Mouse (Mus musculus): ENCODE measurements around the gene Mertk. TPM values are rescaled to one million over a fixed set of nuclear protein-coding genes. Genes with fewer than 3 reads are reported as not detected.

Gene Mertk
- polyA plus RNA-seq, 1 experiment from 2014 or later: 6.1 TPM

- DNase-seq (no peak), ATAC-seq (peak; percentile 63)
- H3K4me3 ChIP-seq (ENCODE audit: low read depth, low read length): no peak overlapping the region
- no peak overlapping the region for H3K4me2 ChIP-seq (ENCODE audit: low read depth, low read length)
- no peaks in the 10 kb centered on the region for H3K4me1 ChIP-seq (ENCODE audit: insufficient read depth)
- H3K9me3 ChIP-seq (ENCODE audit: low read length): no peaks in the 10 kb centered on the region
- 37% methylated on average over 2 of the region's 2 CpGs for WGBS (ENCODE audit: insufficient replicate concordance)
- H3K27ac ChIP-seq (ENCODE audit: low read depth): 0 out of 2 replicates have a peak overlapping the region, but pooled peaks have one; percentile 29
- no peak overlapping the region for H3K9ac ChIP-seq (replicated peaks)
- H3K36me3 ChIP-seq (replicated peaks; ENCODE audit: insufficient read depth, low read length): no peaks in the 10 kb centered on the region
- TF ChIP-seq CTCF (IDR thresholded peaks at IDR 0.05; ENCODE audit: low read depth) (no peak), EP300 (IDR thresholded peaks at IDR 0.05; ENCODE audit: low read depth) (0 out of 2 replicates have a peak, but pooled peaks have one; percentile 22)
- no peaks in the 10 kb centered on the region for H3K27me3 ChIP-seq (ENCODE audit: insufficient read depth, low read length)
These were observed 114.0 kb downstream of the Mertk start for GRCm38 (mm10) chr2:128812761-128813160.

- TF ChIP-seq CTCF (IDR thresholded peaks at IDR 0.05; ENCODE audit: low read depth) (no peak), EP300 (IDR thresholded peaks at IDR 0.05; ENCODE audit: low read depth) (no peak)
- DNase-seq (no peak), ATAC-seq (no peak)
- peaks cover 13% of the 10 kb centered on the region; the same call in 1 of the 2 replicates for H3K4me1 ChIP-seq (ENCODE audit: insufficient read depth)
- no peak overlapping the region for H3K4me2 ChIP-seq (ENCODE audit: low read depth, low read length)
- H3K9ac ChIP-seq (replicated peaks): no peak overlapping the region
- H3K36me3 ChIP-seq (replicated peaks; ENCODE audit: insufficient read depth, low read length): no peaks in the 10 kb centered on the region
- no peaks in the 10 kb centered on the region for H3K27me3 ChIP-seq (ENCODE audit: insufficient read depth, low read length)
- H3K9me3 ChIP-seq (ENCODE audit: low read length): no peaks in the 10 kb centered on the region
- WGBS (ENCODE audit: insufficient replicate concordance): 75% methylated on average over 1 of the region's 1 CpGs
- no peak overlapping the region for H3K4me3 ChIP-seq (ENCODE audit: low read depth, low read length)
- H3K27ac ChIP-seq (ENCODE audit: low read depth): no peak overlapping the region
These were observed 117.6 kb downstream of the Mertk start for GRCm38 (mm10) chr2:128816311-128816710.

DNA sequence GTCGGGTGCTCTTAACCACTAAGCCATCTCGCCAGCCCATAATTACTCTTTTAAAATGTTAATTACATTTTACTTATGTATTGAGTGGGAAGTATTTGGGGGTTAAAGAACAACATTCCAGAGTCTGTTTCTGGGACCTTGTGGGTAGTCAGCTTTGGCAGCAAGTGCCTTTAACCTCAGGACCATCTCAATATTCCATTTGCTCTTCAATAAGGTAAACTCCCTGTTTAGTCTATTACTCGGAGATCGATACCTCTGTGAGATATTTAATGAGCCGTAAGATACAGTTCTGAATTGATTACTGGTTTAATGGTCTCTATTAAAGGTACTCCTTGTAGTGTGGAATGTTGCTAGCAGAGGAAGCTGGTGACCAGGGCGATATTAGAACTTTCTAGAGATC is 118.2 kb downstream of the Mertk start:
- peak overlapping the region; percentile 83 for H3K4me2 ChIP-seq (ENCODE audit: low read depth, low read length)
- 43% methylated on average over 6 of the region's 6 CpGs for WGBS (ENCODE audit: insufficient replicate concordance)
- no peaks in the 10 kb centered on the region for H3K36me3 ChIP-seq (replicated peaks; ENCODE audit: insufficient read depth, low read length)
- TF ChIP-seq CTCF (IDR thresholded peaks at IDR 0.05; ENCODE audit: low read depth) (no peak), EP300 (IDR thresholded peaks at IDR 0.05; ENCODE audit: low read depth) (no peak)
- no peaks in the 10 kb centered on the region for H3K9me3 ChIP-seq (ENCODE audit: low read length)
- DNase-seq (no peak), ATAC-seq (no peak)
- peak overlapping the region; percentile 64; the same call in 1 of the 2 replicates for H3K9ac ChIP-seq (replicated peaks)
- peaks cover 13% of the 10 kb centered on the region; the same call in 1 of the 2 replicates for H3K4me1 ChIP-seq (ENCODE audit: insufficient read depth)
- H3K4me3 ChIP-seq (ENCODE audit: low read depth, low read length): peak overlapping the region; percentile 61
- peak overlapping the region; percentile 84 for H3K27ac ChIP-seq (ENCODE audit: low read depth)
- no peaks in the 10 kb centered on the region for H3K27me3 ChIP-seq (ENCODE audit: insufficient read depth, low read length)

DNA sequence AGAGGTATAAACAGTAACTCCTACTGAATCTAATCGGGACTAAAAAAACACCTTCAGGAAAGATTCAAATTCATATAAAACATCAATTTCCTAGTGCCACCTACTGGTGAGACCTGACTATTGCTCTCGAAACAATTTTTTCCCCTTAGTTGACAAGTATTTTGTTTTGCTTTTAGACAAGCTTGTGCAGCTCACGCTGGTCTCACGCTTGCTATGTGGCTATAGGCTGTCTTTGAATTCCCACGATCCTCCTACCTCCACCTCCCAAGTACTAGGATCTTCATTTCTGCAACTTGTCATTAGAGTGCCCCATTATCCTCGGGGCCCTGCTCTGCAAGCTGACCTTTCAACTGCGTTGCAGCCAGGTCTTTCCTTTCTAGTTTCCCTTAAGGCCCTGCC is 118.6 kb downstream of the Mertk start:
- H3K9ac ChIP-seq (replicated peaks): peak overlapping the region; percentile 64
- TF ChIP-seq EP300 (IDR thresholded peaks at IDR 0.05; ENCODE audit: low read depth): peak; percentile 48
- peak; percentile 80 for TF ChIP-seq CTCF (IDR thresholded peaks at IDR 0.05; ENCODE audit: low read depth)

GRCm38 (mm10) chr2:128817786-128818681 is 119.3 kb downstream of the Mertk start, which contains the start of gene Tmem87b:
TSS of gene Tmem87b (plus strand) at chr2:128818118.
- no peaks in the 10 kb centered on the region for H3K9me3 ChIP-seq (ENCODE audit: low read length)
- H3K36me3 ChIP-seq (replicated peaks; ENCODE audit: insufficient read depth, low read length): no peaks in the 10 kb centered on the region
- ATAC-seq (peak; percentile 90), DNase-seq (peak; percentile 97)
- H3K27me3 ChIP-seq (ENCODE audit: insufficient read depth, low read length): no peaks in the 10 kb centered on the region
- peaks cover 13% of the 10 kb centered on the region; the same call in 1 of the 2 replicates for H3K4me1 ChIP-seq (ENCODE audit: insufficient read depth)
- H3K4me2 ChIP-seq (ENCODE audit: low read depth, low read length): peak within 1 kb of the TSS; percentile 85
- peak within 1 kb of the TSS; percentile 82 for H3K9ac ChIP-seq (replicated peaks)
- peak within 1 kb of the TSS; percentile 84 for H3K27ac ChIP-seq (ENCODE audit: low read depth)
- TF ChIP-seq CTCF (IDR thresholded peaks at IDR 0.05; ENCODE audit: low read depth) (peak; percentile 18; the same call in 1 of the 2 replicates), EP300 (IDR thresholded peaks at IDR 0.05; ENCODE audit: low read depth) (peak; percentile 20)
- under 1% methylated on average over 58 of the region's 59 CpGs for whole genome bisulfite sequencing (ENCODE audit: insufficient replicate concordance)
- peak within 1 kb of the TSS; percentile 61 for H3K4me3 ChIP-seq (ENCODE audit: low read depth, low read length)

More for the DNA sequence above, 118.6 kb downstream of the Mertk start:
- peak overlapping the region; percentile 83 for H3K4me2 ChIP-seq (ENCODE audit: low read depth, low read length)
- H3K4me1 ChIP-seq (ENCODE audit: insufficient read depth): peaks cover 13% of the 10 kb centered on the region; the same call in 1 of the 2 replicates
- ATAC-seq (peak; percentile 24), DNase-seq (no peak)
- H3K27ac ChIP-seq (ENCODE audit: low read depth): peak overlapping the region; percentile 84
- H3K4me3 ChIP-seq (ENCODE audit: low read depth, low read length): peak overlapping the region; percentile 61
- H3K27me3 ChIP-seq (ENCODE audit: insufficient read depth, low read length): no peaks in the 10 kb centered on the region
- 0% methylated on average over 7 of the region's 7 CpGs for WGBS (ENCODE audit: insufficient replicate concordance)
- no peaks in the 10 kb centered on the region for H3K9me3 ChIP-seq (ENCODE audit: low read length)
- H3K36me3 ChIP-seq (replicated peaks; ENCODE audit: insufficient read depth, low read length): no peaks in the 10 kb centered on the region

DNA sequence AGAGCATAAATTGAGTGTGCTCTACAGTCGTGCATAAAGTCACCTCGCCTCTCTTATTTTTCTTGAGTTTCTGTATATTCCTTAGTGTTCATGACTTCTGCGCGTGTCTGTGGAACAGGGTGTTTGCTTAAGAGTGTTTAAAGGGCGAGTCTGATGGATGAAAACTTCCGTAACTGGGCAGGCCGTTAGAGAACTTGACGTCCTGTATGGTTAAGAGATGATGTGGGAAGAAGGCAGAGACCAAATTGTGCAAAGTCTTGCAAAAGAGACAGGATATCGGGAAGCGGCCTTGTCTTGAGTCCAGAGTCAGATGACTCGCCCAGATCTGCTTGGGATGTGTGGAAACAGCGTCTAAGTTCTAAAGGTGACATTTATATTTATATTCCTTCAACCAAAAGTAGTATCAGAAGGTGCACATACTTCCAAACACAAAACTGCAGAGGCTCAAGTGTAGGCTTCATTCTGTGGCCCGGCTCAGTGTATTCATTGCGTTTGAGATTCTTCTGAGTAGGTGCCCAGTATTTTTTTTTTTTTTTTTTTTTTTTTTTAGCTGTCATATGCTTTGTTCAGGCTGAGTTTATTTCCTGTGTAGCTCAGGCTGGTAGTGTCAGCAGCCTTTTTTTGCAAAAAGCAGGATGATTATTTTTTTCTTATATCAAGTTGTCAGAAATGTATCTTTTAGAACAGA is 120.3 kb downstream of the Mertk start:
- peak; percentile 23 for DNase-seq
- peak overlapping the region; percentile 85 for H3K4me2 ChIP-seq (ENCODE audit: low read depth, low read length)

More for the DNA sequence above, 120.3 kb downstream of the Mertk start:
- TF ChIP-seq CTCF (IDR thresholded peaks at IDR 0.05; ENCODE audit: low read depth) (no peak), EP300 (IDR thresholded peaks at IDR 0.05; ENCODE audit: low read depth) (no peak; the same call in 1 of the 2 replicates)
- no peaks in the 10 kb centered on the region for H3K36me3 ChIP-seq (replicated peaks; ENCODE audit: insufficient read depth, low read length)
- H3K4me1 ChIP-seq (ENCODE audit: insufficient read depth): peaks cover 13% of the 10 kb centered on the region; the same call in 1 of the 2 replicates
- H3K4me3 ChIP-seq (ENCODE audit: low read depth, low read length): peak overlapping the region; percentile 61
- H3K27me3 ChIP-seq (ENCODE audit: insufficient read depth, low read length): no peaks in the 10 kb centered on the region
- peak overlapping the region; percentile 82 for H3K9ac ChIP-seq (replicated peaks)
- H3K27ac ChIP-seq (ENCODE audit: low read depth): peak overlapping the region; percentile 84
- no peaks in the 10 kb centered on the region for H3K9me3 ChIP-seq (ENCODE audit: low read length)
- WGBS (ENCODE audit: insufficient replicate concordance): 12% methylated on average over 14 of the region's 14 CpGs
- ATAC-seq: no peak

Measured in liver, postnatal 0 days (tissue).